Mouse (Mus musculus) urinary bladder, postnatal 10 days (tissue): ENCODE measurements around the gene Clec2l.

Source experiments
- DNase-seq: peaks from one replicate; pipeline ENCODE4 v3.0.0; 2022; ENCODE audit warnings: low spot score

Clec2l gene

GRCm38 (mm10) chr6:38662714-38663615 lies at the start of gene Clec2l:
Gene Clec2l (plus strand): TSS chr6:38663069.
- DNase-seq = no peak

- DNase-seq = no peak
Observed at GRCm38 (mm10) chr6:38622406-38622805, 40.5 kb upstream of the Clec2l start.

- no peak for DNase-seq
Observed at GRCm38 (mm10) chr6:38623457-38623856, 39.4 kb upstream of the Clec2l start.

GRCm38 (mm10) chr6:38624439-38624838 lies 38.4 kb upstream of the Clec2l start:
- DNase-seq = no peak

- no peak for DNase-seq
Observed at GRCm38 (mm10) chr6:38626086-38626485, 36.8 kb upstream of the Clec2l start.

- DNase-seq = no peak
Observed at GRCm38 (mm10) chr6:38627081-38627480, 35.8 kb upstream of the Clec2l start.

- DNase-seq = no peak
Observed at GRCm38 (mm10) chr6:38627486-38627885, 35.4 kb upstream of the Clec2l start.

- no peak for DNase-seq
Observed at GRCm38 (mm10) chr6:38629556-38629955, 33.3 kb upstream of the Clec2l start.

GRCm38 (mm10) chr6:38632826-38633225 lies 30.0 kb upstream of the Clec2l start:
- DNase-seq = no peak

GRCm38 (mm10) chr6:38634461-38634860 lies 28.4 kb upstream of the Clec2l start:
- no peak for DNase-seq

GRCm38 (mm10) chr6:38635941-38636851 lies 26.7 kb upstream of the Clec2l start:
- DNase-seq = no peak

GRCm38 (mm10) chr6:38636852-38637618 lies 25.8 kb upstream of the Clec2l start, which contains the start of gene Klrg2:
Gene Klrg2 (minus strand): TSS chr6:38637242.
- DNase-seq = no peak

- DNase-seq = no peak
Observed at GRCm38 (mm10) chr6:38640401-38640800, 22.5 kb upstream of the Clec2l start.

- DNase-seq = no peak
Observed at GRCm38 (mm10) chr6:38641228-38641627, 21.6 kb upstream of the Clec2l start.

- DNase-seq = no peak
Observed at GRCm38 (mm10) chr6:38641645-38642044, 21.2 kb upstream of the Clec2l start.

- no peak for DNase-seq
Observed at GRCm38 (mm10) chr6:38642593-38642992, 20.3 kb upstream of the Clec2l start.

GRCm38 (mm10) chr6:38643039-38643438 lies 19.8 kb upstream of the Clec2l start:
- no peak for DNase-seq

GRCm38 (mm10) chr6:38649545-38649944 lies 13.3 kb upstream of the Clec2l start:
- no peak for DNase-seq

- DNase-seq = no peak
Observed at GRCm38 (mm10) chr6:38650263-38650937, 12.5 kb upstream of the Clec2l start.

- no peak for DNase-seq
Observed at GRCm38 (mm10) chr6:38661626-38662025, 1.2 kb upstream of the Clec2l start.

GRCm38 (mm10) chr6:38669580-38669979 lies 6.7 kb downstream of the Clec2l start:
- DNase-seq = no peak
